Mouse (Mus musculus) C2C12 (cell line): Measurements from ENCODE around the gene Elof1.

ENCODE experiments used
- CTCF ChIP-seq: IDR thresholded peaks from one replicate; pipeline ENCODE4 v1.5.1; 2011; ENCODE audit not compliant: control insufficient read depth, insufficient read depth, insufficient read length
- MAX ChIP-seq: IDR thresholded peaks from one replicate; pipeline ENCODE4 v1.6.1; 2011; ENCODE audit warnings: mild to moderate bottlenecking, control low read depth

- no peak for TF ChIP-seq CTCF
- no peak for TF ChIP-seq MAX
Observed at GRCm38 (mm10) chr9:22131226-22131981, 14.4 kb upstream of the Elof1 start.
